Comparison of ENCODE assay signal across 15 mouse cellular contexts in genomic region chr7:75411226-75411625, GRCm38 (mm10).
"Had no signal": no experiment of that assay in that cellular context is flagged by ENCODE, and none has a peak within 500 bp of the region (broad histone marks: within the 10 kb centered on the region; RNA-seq: fewer than 3 reads in every experiment).

No protein-coding gene starts in this region.

- H3K36me3 ChIP-seq: liver, embryonic 13.5 days; midbrain, embryonic 15.5 days; neural tube, embryonic 13.5 days had no signal

- H3K27me3 ChIP-seq: liver, embryonic 13.5 days; midbrain, embryonic 15.5 days; neural tube, embryonic 13.5 days had no signal

- H3K4me2 ChIP-seq: liver, embryonic 13.5 days; midbrain, embryonic 11.5 days; midbrain, embryonic 15.5 days; neural tube, embryonic 13.5 days had no signal

- H3K9me3 ChIP-seq: liver, embryonic 13.5 days; midbrain, embryonic 15.5 days; neural tube, embryonic 13.5 days had no signal

- DNase-seq: kidney, postnatal 25 days; layer of hippocampus, postnatal 36 days; liver, embryonic 13.5 days; lung, adult 2 months; lung, postnatal 14 days; lung, postnatal 4 days; retina, postnatal 1 day; right cerebral cortex, postnatal 25 days; thymus, postnatal 25 days had no signal

- ATAC-seq: midbrain, embryonic 15.5 days had no signal

- H3K9ac ChIP-seq: liver, embryonic 13.5 days; midbrain, embryonic 15.5 days; neural tube, embryonic 13.5 days had no signal

- H3K4me1 ChIP-seq: liver, embryonic 13.5 days; midbrain, embryonic 15.5 days had no signal

- H3K27ac ChIP-seq: kidney, postnatal 0 days; layer of hippocampus, adult 2 months; left cerebral cortex, adult 2 months; liver, embryonic 13.5 days; midbrain, embryonic 15.5 days; neural tube, embryonic 13.5 days had no signal

- H3K4me3 ChIP-seq: layer of hippocampus, adult 2 months; left cerebral cortex, adult 2 months; liver, embryonic 13.5 days; midbrain, embryonic 15.5 days; neural tube, embryonic 13.5 days had no signal
